Mouse (Mus musculus): ENCODE measurements at regions not wholly inside any gene's neighbourhood (a gene's known extent, or its start where the extent isn't known, plus 50 kb on each side); places are given as distances from the start of the nearest gene placed in this dataset.

GRCm38 (mm10) chr2:173987921-173988320 is 88.2 kb upstream of the Stx16 start:
- TF ChIP-seq CTCF (IDR thresholded peaks at IDR 0.05; ENCODE audit: low read depth, low read length) = no peak
- TF ChIP-seq POLR2A (IDR thresholded peaks at IDR 0.05; ENCODE audit: extremely low read depth, insufficient read depth, low read length) = no peak
